Mouse (Mus musculus): ENCODE data around the gene Brsk2.

Gene Brsk2

GRCm38 (mm10) chr7:142025926-142026325, 76.4 kb downstream of the Brsk2 start:
- no peak for DNase-seq (ENCODE audit: low spot score in 2 of 2)

GRCm38 (mm10) chr7:142030073-142030472, 80.5 kb downstream of the Brsk2 start:
- no peak for DNase-seq (ENCODE audit: low spot score in 2 of 2)

- DNase-seq (ENCODE audit: low spot score in 2 of 2), result no peak
These were observed 84.6 kb downstream of the Brsk2 start for GRCm38 (mm10) chr7:142034198-142034597.

GRCm38 (mm10) chr7:142035048-142035811, 85.7 kb downstream of the Brsk2 start:
- no peak for DNase-seq (ENCODE audit: low spot score in 2 of 2)

GRCm38 (mm10) chr7:142037553-142038170, 88.1 kb downstream of the Brsk2 start:
- DNase-seq (ENCODE audit: low spot score in 2 of 2), result peak; percentile 31 to 47

- DNase-seq (ENCODE audit: low spot score in 2 of 2), result no peak
These were observed 91.2 kb downstream of the Brsk2 start for GRCm38 (mm10) chr7:142040756-142041155.

GRCm38 (mm10) chr7:142045344-142045743, 95.8 kb downstream of the Brsk2 start:
- no peak for DNase-seq (ENCODE audit: low spot score in 2 of 2)

- DNase-seq (ENCODE audit: low spot score in 2 of 2), result no peak
These were observed 96.4 kb downstream of the Brsk2 start for GRCm38 (mm10) chr7:142045932-142046331.

GRCm38 (mm10) chr7:142050536-142050935, 101.0 kb downstream of the Brsk2 start:
- no peak for DNase-seq (ENCODE audit: low spot score in 2 of 2)

All from right cerebral cortex, adult 2 months (tissue).